Mouse (Mus musculus) mature B cell (primary cell): ENCODE data around the gene Acot1.
"Not testable (repeated sequence)": the region's sequence is repeated elsewhere in the genome, so short reads cannot be mapped to it uniquely, and the experiment has no call there.

Experiments
- in situ Hi-C: fragments of 300-500 bp; cut with MboI; formaldehyde crosslinking; loops from 2 replicates; pipeline ENCODE4 v1.14.3; 2019

Gene Acot1

GRCm38 (mm10) chr12:84009171-84009965 is at the start of gene Acot1:
TSS of gene Acot1 (plus strand) at chr12:84009490.
- in situ Hi-C loops: not testable (repeated sequence)

GRCm38 (mm10) chr12:83965235-83965634 is 44.1 kb upstream of the Acot1 start:
- in situ Hi-C loops: no loop called here

GRCm38 (mm10) chr12:83972117-83972516 is 37.2 kb upstream of the Acot1 start:
- in situ Hi-C loops: no loop called here

- in situ Hi-C loops: no loop called here
These were observed 30.4 kb upstream of the Acot1 start for GRCm38 (mm10) chr12:83978862-83979261.

- in situ Hi-C loops: no loop called here
These were observed 27.7 kb upstream of the Acot1 start for GRCm38 (mm10) chr12:83981615-83982014.

- in situ Hi-C loops: no loop called here
These were observed 24.5 kb upstream of the Acot1 start, which contains the start of gene Heatr4 for GRCm38 (mm10) chr12:83984752-83985151. TSS of gene Heatr4 (minus strand) at chr12:83984852.

- in situ Hi-C loops: no loop called here
These were observed 22.1 kb upstream of the Acot1 start for GRCm38 (mm10) chr12:83987242-83987582.

- in situ Hi-C loops: no loop called here
These were observed 21.5 kb upstream of the Acot1 start, which contains the start of gene Acot2 for GRCm38 (mm10) chr12:83987583-83988441. TSS of gene Acot2 (plus strand) at chr12:83987861.

GRCm38 (mm10) chr12:83988483-83988882 is 20.8 kb upstream of the Acot1 start:
- in situ Hi-C loops: no loop called here

- in situ Hi-C loops: no loop called here
These were observed 19.9 kb upstream of the Acot1 start for GRCm38 (mm10) chr12:83989378-83989777.

GRCm38 (mm10) chr12:83997221-83997620 is 12.1 kb upstream of the Acot1 start:
- in situ Hi-C loops: no loop called here

GRCm38 (mm10) chr12:83998341-83999107 is 10.8 kb upstream of the Acot1 start:
- in situ Hi-C loops: no loop called here

GRCm38 (mm10) chr12:83999237-83999636 is 10.1 kb upstream of the Acot1 start:
- in situ Hi-C loops: not testable (repeated sequence)

GRCm38 (mm10) chr12:84000418-84000817 is 8.9 kb upstream of the Acot1 start:
- in situ Hi-C loops: no loop called here

GRCm38 (mm10) chr12:84003866-84004265 is 5.4 kb upstream of the Acot1 start:
- in situ Hi-C loops: no loop called here

GRCm38 (mm10) chr12:84008251-84008650 is 1.0 kb upstream of the Acot1 start:
- in situ Hi-C loops: no loop called here

- in situ Hi-C loops: no loop called here
These were observed 561 bp upstream of the Acot1 start for GRCm38 (mm10) chr12:84008729-84009128.

GRCm38 (mm10) chr12:84010201-84010600 is 911 bp downstream of the Acot1 start:
- in situ Hi-C loops: no loop called here

- in situ Hi-C loops: no loop called here
These were observed 2.2 kb downstream of the Acot1 start for GRCm38 (mm10) chr12:84011251-84012040.

GRCm38 (mm10) chr12:84013130-84013529 is 3.8 kb downstream of the Acot1 start:
- in situ Hi-C loops: no loop called here

- in situ Hi-C loops: no loop called here
These were observed 4.4 kb downstream of the Acot1 start for GRCm38 (mm10) chr12:84013701-84014100.
